8 mouse cellular contexts compared by ENCODE assay signal in the genomic region with DNA sequence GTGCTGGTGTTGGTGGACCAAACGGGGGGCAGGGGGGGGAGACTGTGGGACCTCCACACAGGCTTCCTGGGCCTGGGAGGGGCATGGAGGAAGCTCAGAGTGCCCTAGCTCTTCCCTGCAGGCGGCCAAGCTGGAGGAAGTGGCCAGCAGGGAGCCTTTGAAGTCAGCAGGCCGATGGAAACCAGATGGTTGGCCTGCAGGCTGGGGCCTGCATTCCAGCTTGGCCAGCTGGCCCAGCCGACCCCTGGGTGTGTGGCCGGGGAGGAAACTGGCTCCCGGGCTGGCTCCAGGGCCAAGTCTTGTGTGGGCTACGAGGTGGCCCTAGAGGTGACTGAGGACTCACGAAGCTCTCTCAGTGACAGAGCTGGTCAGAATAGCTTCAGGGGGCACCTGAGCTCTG. TPM values are rescaled to one million over a fixed set of nuclear protein-coding genes. Genes with fewer than 3 reads are reported as not detected.
DNase-seq lines count a peak whose midpoint lies in the region; ATAC-seq and TF ChIP-seq lines count a peak whose summit lies in the region.

No protein-coding gene starts in this region.

- H3K4me3 ChIP-seq in intestine, embryonic 14.5 days (ENCODE audit: low read depth, low read length) = no peak overlapping the region
- H3K4me3 ChIP-seq in olfactory bulb, adult 2 months (ENCODE audit: insufficient read depth, low read depth, low read length) = no peak overlapping the region

- DNase-seq in frontal cortex, postnatal 10 days (ENCODE audit: low spot score in 2 of 2) = peak; percentile 63 to 68
- no peak for DNase-seq in frontal cortex, postnatal 14 days (ENCODE audit: low spot score in 2 of 2)
- DNase-seq in brain, embryonic 14.5 days (ENCODE audit: low read depth) = peak; percentile 37
- DNase-seq in gastrocnemius, postnatal 36 days = peak; percentile 66 to 79
- DNase-seq in intestine, embryonic 14.5 days (ENCODE audit: low spot score) = no peak
- DNase-seq in lung, adult 18-20 months = peak; percentile 64 to 72
- DNase-seq in spleen, adult 18-20 months = no peak

- H3K27ac ChIP-seq in intestine, embryonic 14.5 days (ENCODE audit: low read depth) = peak overlapping the region; percentile 43; the same call in 1 of the 2 replicates
- 0 out of 2 replicates have a peak overlapping the region, but pooled peaks have one; percentile 3 for H3K27ac ChIP-seq in olfactory bulb, adult 2 months (ENCODE audit: insufficient read depth, low read depth, low read length)

- no peak overlapping the region for H3K4me2 ChIP-seq in intestine, embryonic 14.5 days (ENCODE audit: low read length)

- no peak for TF ChIP-seq POLR2A in brain, embryonic 14.5 days (IDR thresholded peaks at IDR 0.05; ENCODE audit: borderline replicate concordance, extremely low read depth, insufficient read depth, insufficient read length, poor library complexity, severe bottlenecking)
- no peak for TF ChIP-seq POLR2A in olfactory bulb, adult 2 months (IDR thresholded peaks at IDR 0.05; ENCODE audit: insufficient read depth, low read depth, low read length)

- no peaks in the 10 kb centered on the region for H3K9me3 ChIP-seq in intestine, embryonic 14.5 days (ENCODE audit: control insufficient read depth, low read length)

- no peak for TF ChIP-seq CTCF in brain, embryonic 14.5 days (IDR thresholded peaks at IDR 0.05; ENCODE audit: borderline replicate concordance, extremely low read depth, insufficient read depth, insufficient read length)
- no peak for TF ChIP-seq CTCF in olfactory bulb, adult 2 months (IDR thresholded peaks at IDR 0.05; ENCODE audit: insufficient read depth, low read depth, low read length)

- H3K36me3 ChIP-seq in intestine, embryonic 14.5 days (ENCODE audit: control insufficient read depth, insufficient read depth, low read length) = peaks cover 53% of the 10 kb centered on the region

- intact Hi-C loops in gastrocnemius, postnatal 36 days (cut with DNase I) = no loop called here

- H3K27me3 ChIP-seq in intestine, embryonic 14.5 days (replicated peaks; ENCODE audit: control insufficient read depth, insufficient read depth, low read length) = no peaks in the 10 kb centered on the region

- 0 out of 2 replicates have a peak overlapping the region, but pooled peaks have one; percentile 7 for H3K9ac ChIP-seq in intestine, embryonic 14.5 days (ENCODE audit: low read length)

- 22% methylated on average over 8 of the region's 8 CpGs for whole genome bisulfite sequencing in intestine, embryonic 14.5 days
- 47% methylated on average over 8 of the region's 8 CpGs for WGBS in olfactory bulb, adult 2 months

- H3K4me1 ChIP-seq in intestine, embryonic 14.5 days (replicated peaks; ENCODE audit: control insufficient read depth, insufficient read depth, low read length) = peaks cover 39% of the 10 kb centered on the region
- peaks cover 74% of the 10 kb centered on the region for H3K4me1 ChIP-seq in olfactory bulb, adult 2 months (ENCODE audit: control insufficient read depth, insufficient read depth, low read length)

- ATAC-seq in intestine, embryonic 14.5 days (replicated peaks; ENCODE audit: low FRiP score, low TSS enrichment, low read depth) = no peak

RNA-seq across cellular contexts. Expression of a gene that starts 5.9 kb away (rescaled TPM):
- 5.2 and 7.0 TPM in 2 replicates for polyA plus RNA-seq in brain, embryonic 14.5 days (2012; rRNA removed)
- total RNA-seq in gastrocnemius, postnatal 36 days (2021) = 1 to 10 TPM; 1.3 to 1.8 TPM
- polyA plus RNA-seq in intestine, embryonic 14.5 days (2014; fragmentation: Nextera tagmentation; extraction: Ambion mirVana) = 12.7 and 14.4 TPM in 2 replicates
- not detected in 2 replicates for polyA plus RNA-seq in olfactory bulb, adult 2 months (2012; ENCODE audit: insufficient read depth, insufficient read length, low replicate concordance, missing spikeins)

RNA-seq across cellular contexts. Expression of a gene that starts 11.7 kb away (rescaled TPM):
- polyA plus RNA-seq in brain, embryonic 14.5 days (2012; rRNA removed) = 195 and 197 TPM in 2 replicates
- 100 to 1,000 TPM; 114 to 118 TPM for total RNA-seq in gastrocnemius, postnatal 36 days (2021)
- 122 and 126 TPM in 2 replicates for polyA plus RNA-seq in intestine, embryonic 14.5 days (2014; fragmentation: Nextera tagmentation; extraction: Ambion mirVana)
- polyA plus RNA-seq in olfactory bulb, adult 2 months (2012; ENCODE audit: insufficient read depth, insufficient read length, low replicate concordance, missing spikeins) = not detected in 2 replicates

RNA-seq across cellular contexts. Expression of a gene that starts 16.0 kb away (rescaled TPM):
- polyA plus RNA-seq in brain, embryonic 14.5 days (2012; rRNA removed) = 4.1 and 4.4 TPM in 2 replicates
- under 1 TPM in 1 of 2 experiments, not detected in 1; 0.23 TPM for total RNA-seq in gastrocnemius, postnatal 36 days (2021)
- 0.46 and 0.51 TPM in 2 replicates for polyA plus RNA-seq in intestine, embryonic 14.5 days (2014; fragmentation: Nextera tagmentation; extraction: Ambion mirVana)
- not detected in 2 replicates for polyA plus RNA-seq in olfactory bulb, adult 2 months (2012; ENCODE audit: insufficient read depth, insufficient read length, low replicate concordance, missing spikeins)

RNA-seq across cellular contexts. Expression of a gene that starts 22.1 kb away (rescaled TPM):
- not detected in 2 replicates for polyA plus RNA-seq in brain, embryonic 14.5 days (2012; rRNA removed)
- total RNA-seq in gastrocnemius, postnatal 36 days (2021) = not detected
- not detected in 2 replicates for polyA plus RNA-seq in intestine, embryonic 14.5 days (2014; fragmentation: Nextera tagmentation; extraction: Ambion mirVana)
- polyA plus RNA-seq in olfactory bulb, adult 2 months (2012; ENCODE audit: insufficient read depth, insufficient read length, low replicate concordance, missing spikeins) = not detected in 2 replicates

RNA-seq across cellular contexts. Expression of a gene that starts 24.0 kb away (rescaled TPM):
- 84.7 and 92.6 TPM in 2 replicates for polyA plus RNA-seq in brain, embryonic 14.5 days (2012; rRNA removed)
- total RNA-seq in gastrocnemius, postnatal 36 days (2021) = 10 to 100 TPM; 27.5 to 35.3 TPM
- 42.0 and 46.3 TPM in 2 replicates for polyA plus RNA-seq in intestine, embryonic 14.5 days (2014; fragmentation: Nextera tagmentation; extraction: Ambion mirVana)
- not detected in 2 replicates for polyA plus RNA-seq in olfactory bulb, adult 2 months (2012; ENCODE audit: insufficient read depth, insufficient read length, low replicate concordance, missing spikeins)

Comparison
In these comparisons a context has a peak if more than half of its experiments do, and no peak if none do; other contexts are left out.
1. DNase-seq: peak in frontal cortex, postnatal 10 days (2 of 2), brain, embryonic 14.5 days (single experiment), gastrocnemius, postnatal 36 days (2 of 2) and lung, adult 18-20 months (2 of 2); none in frontal cortex, postnatal 14 days (0 of 2), intestine, embryonic 14.5 days (single experiment) and spleen, adult 18-20 months (0 of 2).